ENCODE assay signal across 24 mouse cellular contexts in genomic region chr11:8828836-8829526, GRCm38 (mm10).
DNase-seq lines count a peak whose midpoint lies in the region; ATAC-seq and TF ChIP-seq lines count a peak whose summit lies in the region.
"Had no signal": no experiment of that assay in that cellular context is flagged by ENCODE, and none has a peak within 500 bp of the region (broad histone marks: within the 10 kb centered on the region; RNA-seq: fewer than 3 reads in every experiment).

No protein-coding gene starts in this region.

- H3K4me2 ChIP-seq in kidney, embryonic 14.5 days (replicated peaks; ENCODE audit: low read depth, low read length): no peak overlapping the region
- no peak overlapping the region for H3K4me2 ChIP-seq in lung, embryonic 14.5 days
- H3K4me2 ChIP-seq: liver, embryonic 13.5 days; midbrain, embryonic 15.5 days had no signal

- TF ChIP-seq CTCF in lung, embryonic 14.5 days (IDR thresholded peaks at IDR 0.05; ENCODE audit: low read depth): no peak
- TF ChIP-seq CTCF in bone marrow, adult 2 months (IDR thresholded peaks at IDR 0.05; ENCODE audit: control insufficient read depth, insufficient read depth, low read length): no peak

- H3K9me3 ChIP-seq in kidney, embryonic 14.5 days (ENCODE audit: control insufficient read depth, low read length): no peaks in the 10 kb centered on the region
- H3K9me3 ChIP-seq in lung, embryonic 14.5 days (ENCODE audit: low read depth, low read length): no peaks in the 10 kb centered on the region
- H3K9me3 ChIP-seq: hindbrain, embryonic 10.5 days; liver, embryonic 13.5 days; midbrain, embryonic 10.5 days; midbrain, embryonic 15.5 days had no signal

- WGBS in kidney, embryonic 14.5 days: 72% methylated on average over 9 of the region's 9 CpGs
- 57% methylated on average over 9 of the region's 9 CpGs for WGBS in lung, embryonic 14.5 days
- WGBS in bone marrow, adult 2 months: 51% methylated on average over 9 of the region's 9 CpGs

- TF ChIP-seq POLR2A in bone marrow, adult 2 months (IDR thresholded peaks at IDR 0.05; ENCODE audit: borderline replicate concordance, control insufficient read depth, low read depth, low read length): no peak

- no peak for ATAC-seq in kidney, embryonic 14.5 days (ENCODE audit: low FRiP score, low TSS enrichment)
- ATAC-seq in lung, embryonic 14.5 days (ENCODE audit: insufficient read depth): no peak
- peak; percentile 60 for ATAC-seq in granulocyte monocyte progenitor cell, adult 5-6 weeks (replicated peaks; ENCODE audit: poor library complexity, severe bottlenecking)
- ATAC-seq: forebrain, embryonic 16.5 days; hindbrain, embryonic 16.5 days; midbrain, embryonic 15.5 days had no signal

- H3K4me3 ChIP-seq in kidney, embryonic 14.5 days (ENCODE audit: low read length): no peak overlapping the region
- no peak overlapping the region for H3K4me3 ChIP-seq in lung, embryonic 14.5 days (ENCODE audit: low read depth, low read length)
- no peak overlapping the region for H3K4me3 ChIP-seq in bone marrow, adult 2 months (replicated peaks; ENCODE audit: control insufficient read depth, low read depth, low read length)
- H3K4me3 ChIP-seq: erythroblast, embryonic 14.5 days; hindbrain, embryonic 10.5 days; liver, embryonic 13.5 days; midbrain, embryonic 10.5 days; midbrain, embryonic 15.5 days had no signal

- no peak for DNase-seq in kidney, postnatal 4 days
- peak; percentile 29 for DNase-seq in lung, embryonic 14.5 days
- no peak for DNase-seq in lung, postnatal 10 days
- DNase-seq in spleen, adult 12 weeks (ENCODE audit: low spot score): no peak
- no peak for DNase-seq in layer of hippocampus, postnatal 10 days (ENCODE audit: low spot score in 2 of 2)
- DNase-seq: adrenal gland, postnatal 36 days; B cell, adult 2 months; cerebellum, adult 2 months; kidney, postnatal 25 days; layer of hippocampus, postnatal 36 days; left cerebral cortex, postnatal 4 days; liver, embryonic 13.5 days; right cerebral cortex, postnatal 25 days; spleen, adult 18-20 months; thymus, postnatal 14 days had no signal

- 0 out of 2 replicates have a peak, but pooled peaks cover 7% of the 10 kb centered on the region for H3K4me1 ChIP-seq in kidney, embryonic 14.5 days (ENCODE audit: control insufficient read depth, insufficient read depth, low read length)
- peaks cover 16% of the 10 kb centered on the region for H3K4me1 ChIP-seq in lung, embryonic 14.5 days (ENCODE audit: insufficient read depth)
- peaks cover 2% of the 10 kb centered on the region for H3K4me1 ChIP-seq in bone marrow, adult 2 months (ENCODE audit: control insufficient read depth, insufficient read depth, low read length)
- H3K4me1 ChIP-seq: liver, embryonic 13.5 days; midbrain, embryonic 15.5 days had no signal

- no peaks in the 10 kb centered on the region for H3K36me3 ChIP-seq in kidney, embryonic 14.5 days (ENCODE audit: control insufficient read depth, insufficient read depth, low read length)
- no peaks in the 10 kb centered on the region for H3K36me3 ChIP-seq in lung, embryonic 14.5 days (ENCODE audit: insufficient read depth)
- H3K36me3 ChIP-seq: hindbrain, embryonic 10.5 days; liver, embryonic 13.5 days; midbrain, embryonic 10.5 days; midbrain, embryonic 15.5 days had no signal

- peak overlapping the region; percentile 62; the same call in 1 of the 2 replicates for H3K27ac ChIP-seq in kidney, embryonic 14.5 days (ENCODE audit: low read depth, low read length)
- peak overlapping the region; percentile 42; the same call in 1 of the 2 replicates for H3K27ac ChIP-seq in lung, embryonic 14.5 days (ENCODE audit: low read depth)
- 0 out of 2 replicates have a peak overlapping the region, but pooled peaks have one; percentile 38 for H3K27ac ChIP-seq in bone marrow, adult 2 months (ENCODE audit: control insufficient read depth, insufficient read depth, low read depth, low read length, poor library complexity)
- H3K27ac ChIP-seq: hindbrain, embryonic 10.5 days; liver, embryonic 13.5 days; midbrain, embryonic 10.5 days; midbrain, embryonic 15.5 days had no signal

- no peak overlapping the region for H3K9ac ChIP-seq in kidney, embryonic 14.5 days (ENCODE audit: low read depth, low read length)
- no peak overlapping the region for H3K9ac ChIP-seq in lung, embryonic 14.5 days
- H3K9ac ChIP-seq: liver, embryonic 13.5 days; midbrain, embryonic 15.5 days had no signal

- no peaks in the 10 kb centered on the region for H3K27me3 ChIP-seq in kidney, embryonic 14.5 days (ENCODE audit: control insufficient read depth, insufficient read depth, low read length)
- H3K27me3 ChIP-seq in lung, embryonic 14.5 days (ENCODE audit: insufficient read depth, low read length): no peaks in the 10 kb centered on the region
- H3K27me3 ChIP-seq: liver, embryonic 13.5 days; midbrain, embryonic 15.5 days had no signal
